Mouse (Mus musculus) adrenal gland, postnatal 14 days (tissue): Measurements from ENCODE around the gene Kif2c. TPM values are rescaled to one million over a fixed set of nuclear protein-coding genes. Genes with fewer than 3 reads are reported as not detected.
A peak's percentile ranks its signal among the peaks of the same experiment; 100 is the strongest.

Source experiments
- DNase-seq: peaks from one replicate; pipeline ENCODE4 v3.0.0; 2021; ENCODE audit warnings: mixed read lengths
- total RNA-seq: library from RNA; stranded (reverse); gene quantifications from 2 replicates; pipeline ENCODE4 v1.2.3, GENCODE M21; 2021

Gene Kif2c
- total RNA-seq, 1 experiment from 2014 or later, result 7.2 TPM

DNA sequence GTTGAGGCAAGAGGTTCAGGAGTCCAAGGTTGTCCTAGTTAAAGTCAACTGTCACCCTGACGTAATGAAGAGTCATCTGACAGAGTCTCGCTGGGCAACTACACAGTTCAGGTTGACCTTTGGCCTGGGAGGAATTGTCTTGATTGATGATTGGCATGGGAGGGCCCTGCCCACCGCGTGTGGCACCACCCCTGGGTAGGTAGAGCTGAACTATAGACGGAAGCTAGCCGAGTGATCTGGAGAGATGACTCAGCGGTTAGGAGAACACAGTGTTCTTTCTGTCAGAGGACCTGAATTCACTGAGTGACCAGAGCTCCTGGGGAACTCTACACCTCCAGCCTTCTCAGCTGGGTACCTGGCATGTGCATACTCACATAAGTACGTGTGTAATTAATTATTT lies 46.4 kb downstream of the Kif2c start:
- peak; percentile 80 for DNase-seq

DNA sequence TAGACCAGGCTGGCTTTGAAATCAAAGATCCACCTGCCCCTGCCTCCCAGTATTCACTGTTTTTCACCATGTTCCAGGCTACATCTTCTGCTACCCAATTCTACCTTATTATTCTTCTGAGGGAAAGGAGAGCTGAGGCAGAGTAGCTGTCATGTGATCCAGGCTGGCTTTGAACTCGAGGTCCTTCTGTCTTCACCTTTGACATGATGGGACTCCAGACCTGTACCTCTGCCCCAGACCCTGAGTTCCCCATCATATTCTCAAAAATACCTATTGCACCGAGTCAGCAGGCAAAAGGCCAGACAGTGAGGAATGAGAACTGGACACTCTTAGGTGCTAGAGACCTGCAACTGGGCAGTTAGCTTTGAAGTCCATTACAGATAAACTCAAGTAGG lies 47.8 kb downstream of the Kif2c start:
- no peak for DNase-seq

- peak; percentile 98 for DNase-seq
Observed at GRCm38 (mm10) chr4:117133817-117134600, 48.4 kb downstream of the Kif2c start, which contains the start of gene Plk3. Gene Plk3, minus strand, starts transcription at chr4:117133963.

- no peak for DNase-seq
Observed at GRCm38 (mm10) chr4:117133366-117133796, 49.1 kb downstream of the Kif2c start.

GRCm38 (mm10) chr4:117132794-117133143 lies 49.7 kb downstream of the Kif2c start:
- no peak for DNase-seq

GRCm38 (mm10) chr4:117131890-117132793 lies 50.3 kb downstream of the Kif2c start:
- DNase-seq, result no peak

- no peak for DNase-seq
Observed at GRCm38 (mm10) chr4:117131198-117131597, 51.2 kb downstream of the Kif2c start.

GRCm38 (mm10) chr4:117130790-117131189 lies 51.6 kb downstream of the Kif2c start:
- DNase-seq, result no peak

DNA sequence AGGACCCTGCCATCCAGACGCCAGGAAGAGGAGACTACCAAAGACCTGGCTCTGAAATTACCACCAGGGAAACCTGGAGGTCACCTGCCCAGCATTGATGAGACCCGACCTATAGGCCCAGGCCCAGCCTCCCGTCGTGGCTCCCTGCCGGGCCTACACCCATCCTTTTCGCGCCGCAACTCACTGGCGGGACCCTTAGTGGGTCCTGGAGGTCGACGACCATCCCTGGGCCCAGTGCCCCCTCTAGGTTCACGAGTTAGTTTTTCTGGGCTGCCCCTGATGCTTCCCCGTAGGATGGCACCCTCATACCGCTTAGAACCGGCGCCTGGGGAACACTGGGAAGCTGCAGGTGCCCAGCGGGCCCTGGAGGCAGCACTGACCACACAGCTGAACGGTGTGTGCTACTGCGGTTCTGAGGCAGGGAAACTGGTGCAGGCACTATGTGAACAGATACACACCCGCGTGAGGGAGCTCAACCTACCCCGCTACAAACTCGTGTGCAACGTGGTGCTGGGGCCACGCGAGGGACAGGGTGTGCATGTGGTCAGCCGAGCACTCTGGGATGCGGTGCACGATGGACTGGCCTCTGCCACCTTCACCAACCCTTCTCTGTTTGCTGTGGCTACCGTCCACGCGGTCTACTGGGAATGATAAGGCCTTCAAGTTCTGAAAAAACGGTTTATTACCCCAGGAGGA lies 54.3 kb downstream of the Kif2c start:
- DNase-seq, result no peak

GRCm38 (mm10) chr4:117126675-117127290 lies 55.7 kb downstream of the Kif2c start, which contains the start of gene Tctex1d4:
Gene Tctex1d4, plus strand, starts transcription at chr4:117126794.
- DNase-seq, result no peak

DNA sequence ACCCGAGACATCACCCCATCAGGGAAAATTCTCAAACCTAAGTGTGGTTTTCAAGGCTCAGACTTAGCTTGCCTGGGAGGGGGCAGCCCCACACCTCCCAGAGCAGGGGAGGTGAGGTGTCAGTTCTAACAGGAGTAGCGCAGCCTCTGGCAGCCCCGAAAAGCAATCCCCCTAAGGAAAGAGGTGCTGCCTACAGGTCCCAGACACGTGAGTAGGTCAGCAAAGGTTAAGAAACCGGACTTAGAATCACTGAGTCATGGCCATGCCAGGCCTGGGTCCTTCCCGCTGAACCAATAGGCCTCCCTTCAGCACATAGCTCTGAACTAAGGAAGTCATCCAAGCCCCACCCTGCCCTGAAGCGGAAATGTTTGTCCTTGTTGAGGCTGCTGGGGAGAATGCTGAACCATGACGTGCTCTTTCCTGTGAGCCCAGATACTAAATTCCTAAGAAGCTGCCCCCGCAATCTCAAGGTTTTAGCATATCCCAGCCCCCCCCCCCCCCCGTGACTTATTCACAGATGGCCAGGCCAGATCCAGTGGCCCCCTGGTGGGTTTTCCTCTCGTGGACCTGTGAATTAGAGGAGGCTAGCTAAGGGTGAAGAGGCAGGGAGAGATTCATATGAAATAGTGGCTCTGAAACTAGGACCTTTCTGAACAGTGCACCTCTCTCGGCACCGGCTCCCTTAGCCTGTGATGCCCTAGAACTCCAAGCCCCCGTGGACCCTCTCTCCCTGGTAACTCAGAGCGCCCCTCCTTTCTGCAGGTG lies 56.3 kb downstream of the Kif2c start:
- peak; percentile 81 for DNase-seq

DNA sequence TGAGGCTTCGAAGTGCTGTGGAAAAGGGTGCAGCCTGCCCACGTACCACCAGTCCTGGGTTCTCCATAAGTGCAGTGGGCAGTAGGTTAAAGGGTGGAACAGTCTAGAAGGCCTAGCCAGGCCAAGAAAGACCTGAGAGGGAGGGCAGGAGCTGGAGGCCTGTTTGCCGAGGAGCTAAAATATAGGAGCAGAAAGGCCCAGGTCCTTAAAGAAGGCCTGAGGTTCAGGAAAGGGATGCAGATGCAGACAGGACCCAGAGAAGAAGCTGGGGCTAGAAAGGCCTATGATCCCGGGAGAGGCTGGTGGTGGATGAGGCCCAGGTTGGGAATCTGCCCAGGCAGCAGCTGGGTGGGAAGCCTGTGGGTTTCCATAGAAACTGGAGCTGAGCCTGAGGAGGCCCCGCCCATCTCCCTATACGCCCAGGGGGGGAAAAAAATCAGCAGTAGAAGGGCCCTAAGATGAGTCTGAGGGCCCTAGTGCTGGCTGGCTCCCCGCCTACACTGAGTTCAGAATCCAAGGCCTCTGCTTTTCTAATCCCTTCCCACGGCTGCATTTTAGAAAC lies 57.0 kb downstream of the Kif2c start, which contains the start of gene Btbd19:
Gene Btbd19 (minus strand): TSS at position 378 of the 562 bp plus-strand sequence.
- peak; percentile 68 for DNase-seq

GRCm38 (mm10) chr4:117124518-117125347 lies 57.7 kb downstream of the Kif2c start:
- peak; percentile 71 for DNase-seq

- no peak for DNase-seq
Observed at GRCm38 (mm10) chr4:117124218-117124517, 58.3 kb downstream of the Kif2c start.

DNA sequence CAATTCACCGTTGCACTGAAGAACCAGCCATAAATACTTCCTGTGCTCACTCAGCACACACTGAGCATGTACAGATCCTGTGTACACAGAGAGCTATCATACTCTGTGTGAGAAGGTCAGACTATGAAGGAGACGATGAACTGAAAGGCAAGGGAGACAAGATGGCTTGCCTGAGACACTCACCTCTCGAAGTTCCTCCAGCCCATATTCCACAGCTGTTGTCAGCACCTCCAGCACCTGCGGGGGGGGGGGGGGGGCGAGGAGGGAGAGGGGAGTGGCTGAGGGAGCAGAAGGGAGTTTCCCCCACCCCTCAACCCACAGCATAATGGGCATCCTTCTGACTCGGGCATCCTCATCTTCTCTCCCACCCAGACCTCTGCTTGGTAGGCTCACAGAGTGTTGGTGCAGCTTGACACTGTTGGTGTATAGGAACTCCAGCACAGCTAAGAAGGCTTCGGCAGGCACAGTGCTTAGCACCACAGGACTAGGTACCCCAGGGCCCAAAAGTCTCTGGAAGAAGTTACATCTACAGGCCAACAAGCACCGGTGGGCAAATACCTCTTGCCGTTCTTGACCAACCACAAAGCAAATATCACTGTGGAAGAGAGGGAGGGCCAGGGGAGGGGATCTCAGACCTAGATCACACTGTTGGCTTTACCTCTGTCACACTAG lies 58.8 kb downstream of the Kif2c start:
- no peak for DNase-seq

DNA sequence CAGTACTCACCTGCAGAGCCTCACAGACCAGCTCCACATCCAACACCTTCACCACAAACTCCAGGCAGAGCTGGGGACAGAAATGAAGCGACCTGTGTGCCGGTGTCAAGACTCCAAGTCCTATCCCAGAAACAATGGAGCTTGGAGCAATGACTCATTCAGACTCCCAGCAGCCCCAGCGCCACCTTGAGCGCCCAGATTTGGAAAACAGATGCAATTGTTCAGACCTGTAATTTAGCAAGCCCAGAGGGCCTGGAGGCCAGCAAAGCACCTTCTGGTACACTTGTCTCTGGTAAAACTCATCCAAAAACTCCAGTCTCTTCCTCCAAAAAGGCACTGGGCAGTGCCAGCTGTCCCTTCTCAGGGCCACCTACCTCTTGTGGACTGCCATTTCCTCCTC lies 60.2 kb downstream of the Kif2c start:
- DNase-seq, result no peak

- DNase-seq, result peak; percentile 97
Observed at GRCm38 (mm10) chr4:117120445-117121414, 61.7 kb downstream of the Kif2c start.

- no peak for DNase-seq
Observed at GRCm38 (mm10) chr4:117120052-117120444, 62.4 kb downstream of the Kif2c start.
